Mouse (Mus musculus) 3134 (cell line): ENCODE measurements around the gene Ppp1r13l.
A peak's percentile ranks its signal among the peaks of the same experiment; 100 is the strongest.

Experiments used
- DNase-seq: peaks from one replicate; pipeline ENCODE4 v3.0.0-alpha.2; 2011; ENCODE audit warnings: low spot score; ENCODE audit not compliant: insufficient read length; ENCODE audit errors: extremely low read depth

Gene Ppp1r13l

DNA sequence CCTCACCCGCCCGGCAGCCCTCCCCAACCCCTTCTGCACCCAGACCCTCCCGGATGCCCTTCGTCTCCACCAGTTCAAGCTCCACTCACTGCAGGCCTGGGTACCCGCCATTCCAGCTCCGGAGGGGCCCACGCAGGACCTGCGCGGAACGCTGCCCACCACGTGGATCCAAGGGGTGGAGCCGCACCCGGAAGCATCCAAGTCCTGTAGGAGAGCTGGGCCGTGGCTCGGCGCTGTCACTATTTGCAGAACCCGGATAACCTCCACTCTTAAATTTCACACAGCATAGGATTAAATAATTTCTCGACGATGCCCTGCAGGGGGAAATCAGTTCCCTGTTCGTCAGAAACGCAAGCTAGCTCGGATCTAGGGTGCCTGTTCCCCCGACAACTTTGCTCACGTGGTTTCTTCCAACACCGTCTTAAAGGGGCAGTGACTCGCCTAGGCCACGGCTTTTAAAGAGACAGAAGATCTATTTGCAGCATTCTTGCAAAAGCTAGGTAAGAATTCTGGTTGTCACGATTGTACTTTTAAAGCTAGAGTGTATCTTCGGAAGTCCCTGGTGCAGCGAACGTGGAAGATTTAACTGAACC is at the start of gene Ppp1r13l, which contains the start of gene Cd3eap:
Gene Ppp1r13l, plus strand, starts transcription at position 451 of the 593 bp plus-strand sequence.
Gene Cd3eap, minus strand, starts transcription at position 185 of the 593 bp plus-strand sequence.
- DNase-seq = peak; percentile 80

DNA sequence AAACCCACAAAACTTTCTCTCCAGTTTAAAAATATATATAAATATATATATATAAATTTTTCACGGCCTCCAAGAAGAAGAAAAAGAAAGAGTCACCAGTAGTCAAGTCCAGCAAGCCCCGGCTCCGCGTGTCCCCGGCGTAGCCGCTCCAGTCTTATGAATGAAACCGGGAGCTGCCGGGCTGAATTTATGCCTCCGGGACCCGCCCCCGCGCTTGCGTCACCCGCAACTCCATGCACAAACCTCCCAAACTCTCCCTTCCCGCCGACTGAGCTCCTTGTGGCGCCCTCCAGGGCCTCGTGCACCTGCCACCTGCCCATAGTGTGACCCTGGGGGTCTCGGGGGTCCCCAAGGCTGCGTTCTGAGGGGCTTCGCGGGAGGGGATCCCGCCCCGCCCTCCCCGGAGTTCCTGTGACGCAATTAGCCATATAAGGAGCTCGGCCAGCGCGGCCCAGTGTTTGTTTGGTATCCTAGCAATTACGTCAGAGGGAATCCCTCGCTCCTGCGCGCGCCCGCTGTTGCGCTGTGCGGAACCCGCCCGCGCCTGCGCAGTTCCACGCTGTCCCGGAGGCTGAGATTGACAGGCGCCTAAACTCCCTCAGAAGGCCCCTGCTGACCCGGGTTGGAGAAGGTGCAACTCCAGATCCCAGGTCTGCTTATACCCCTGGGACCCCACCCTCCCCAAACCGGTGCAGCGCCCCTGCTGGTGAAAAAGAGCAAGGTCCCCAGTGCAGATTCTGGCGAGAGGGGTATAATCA is 49.5 kb upstream of the Ppp1r13l start, which contains the start of gene Fosb:
Gene Fosb, minus strand, starts transcription at position 168 of the 758 bp plus-strand sequence.
- DNase-seq = peak; percentile 93

DNA sequence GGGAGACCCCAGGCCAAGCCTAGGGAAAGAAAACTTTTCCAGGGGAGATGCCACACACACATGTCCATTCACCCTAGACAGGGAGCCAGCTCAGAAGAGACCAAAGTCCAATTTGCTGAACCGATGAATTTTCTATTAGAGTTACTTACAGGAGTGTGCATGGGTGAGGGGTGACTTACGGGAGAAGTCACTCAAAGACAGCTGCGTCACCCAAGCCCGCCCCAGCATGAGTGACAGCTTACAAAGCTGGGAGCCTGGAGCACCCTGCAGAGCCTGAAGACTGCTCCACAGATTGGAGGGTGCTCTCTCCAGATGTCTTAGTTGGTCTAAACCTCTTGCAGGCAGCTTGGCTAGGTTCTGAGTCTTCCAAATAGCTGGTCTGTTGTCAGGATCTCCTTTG is 47.6 kb upstream of the Ppp1r13l start:
- no peak for DNase-seq

DNA sequence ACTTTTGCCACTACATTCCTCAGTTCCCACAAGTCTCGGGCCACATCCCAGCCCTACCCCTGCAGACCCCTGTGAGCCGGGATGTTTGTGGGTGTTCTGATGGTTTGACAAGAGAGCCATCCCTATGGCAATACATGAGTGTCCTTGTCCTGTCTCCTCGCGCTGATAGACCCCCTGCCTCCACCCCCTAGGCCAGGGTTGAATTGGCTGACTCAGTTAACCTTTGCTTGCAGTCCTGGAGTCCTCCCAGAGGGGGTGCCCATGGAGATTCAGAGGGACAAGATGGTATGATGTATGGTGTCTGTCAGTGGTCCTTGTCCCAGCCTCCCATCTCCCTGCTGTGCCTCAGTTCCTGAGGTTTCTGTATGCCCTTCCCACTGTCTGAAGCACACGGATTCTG is 45.5 kb upstream of the Ppp1r13l start:
- no peak for DNase-seq

DNA sequence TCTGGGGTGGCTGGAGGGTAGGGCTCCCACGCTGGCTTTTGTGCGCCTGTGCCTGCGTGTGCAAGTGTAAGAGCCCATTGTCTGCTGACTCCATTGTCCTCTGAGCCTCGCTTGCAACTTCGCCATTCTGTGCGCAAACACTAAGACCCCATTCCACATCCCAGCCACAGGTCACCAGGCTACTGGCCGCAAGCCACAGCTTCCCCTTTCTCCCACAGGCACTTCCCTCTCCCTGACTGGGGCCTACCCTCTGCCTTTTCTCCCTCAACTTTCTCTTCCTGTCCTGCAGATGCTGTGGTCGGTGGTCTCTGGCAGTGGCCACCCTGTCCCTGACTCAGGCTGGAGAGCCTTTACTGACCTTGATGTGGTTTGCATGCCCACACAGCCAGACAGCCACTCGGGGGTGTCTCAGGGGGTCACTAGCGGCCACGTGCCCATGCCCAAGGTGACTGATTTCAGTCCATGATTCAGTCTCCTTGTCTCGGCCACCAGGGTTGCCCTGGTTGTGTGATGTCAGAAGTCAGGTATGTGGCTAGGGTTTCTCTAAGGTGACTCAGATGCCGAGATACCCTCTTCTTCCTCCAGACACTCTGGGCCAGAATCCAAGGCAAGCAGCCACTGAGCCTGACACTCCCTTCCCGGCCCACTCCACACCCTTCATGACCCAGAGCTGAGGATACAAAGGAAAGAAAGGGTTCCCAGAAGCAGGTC is 42.9 kb upstream of the Ppp1r13l start:
- peak; percentile 81 for DNase-seq

DNA sequence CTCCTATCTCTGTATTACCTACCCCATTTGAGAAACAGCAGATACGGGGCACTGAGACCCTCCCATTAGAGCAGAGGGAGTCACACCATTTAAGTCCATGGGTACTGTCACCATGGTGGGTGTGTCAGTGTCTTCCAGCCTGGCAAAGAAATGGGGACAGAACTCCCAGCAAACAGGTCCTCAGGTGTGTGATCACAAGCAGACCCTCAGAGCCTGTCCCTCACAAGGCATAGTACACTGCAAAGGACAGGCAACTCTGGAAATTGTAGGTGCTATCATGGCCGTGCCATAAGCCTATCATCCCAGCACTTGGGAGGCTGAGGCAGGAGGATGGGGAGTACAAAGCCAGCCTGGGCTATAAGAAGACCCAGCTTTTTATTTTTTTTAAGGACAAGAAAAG is 41.3 kb upstream of the Ppp1r13l start:
- no peak for DNase-seq

DNA sequence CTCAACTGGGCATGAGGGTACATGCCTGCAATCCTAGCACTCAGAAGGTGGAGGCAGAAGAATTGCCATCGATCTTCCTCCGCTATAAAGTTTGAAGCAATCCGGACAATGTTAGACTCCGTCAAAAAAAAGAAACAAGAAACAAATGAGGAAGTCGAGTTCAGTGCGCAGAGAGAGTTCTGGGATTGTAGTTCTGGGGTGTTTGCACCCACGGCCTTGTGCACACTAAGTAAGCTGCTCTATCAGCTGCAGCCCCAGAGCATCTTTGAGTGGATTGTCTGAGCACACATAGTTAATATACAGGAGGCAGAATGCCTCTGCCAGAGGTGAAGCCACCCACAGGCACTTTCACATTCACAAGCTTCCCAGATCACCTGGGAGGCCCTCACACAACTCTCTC is 40.9 kb upstream of the Ppp1r13l start:
- DNase-seq = no peak

DNA sequence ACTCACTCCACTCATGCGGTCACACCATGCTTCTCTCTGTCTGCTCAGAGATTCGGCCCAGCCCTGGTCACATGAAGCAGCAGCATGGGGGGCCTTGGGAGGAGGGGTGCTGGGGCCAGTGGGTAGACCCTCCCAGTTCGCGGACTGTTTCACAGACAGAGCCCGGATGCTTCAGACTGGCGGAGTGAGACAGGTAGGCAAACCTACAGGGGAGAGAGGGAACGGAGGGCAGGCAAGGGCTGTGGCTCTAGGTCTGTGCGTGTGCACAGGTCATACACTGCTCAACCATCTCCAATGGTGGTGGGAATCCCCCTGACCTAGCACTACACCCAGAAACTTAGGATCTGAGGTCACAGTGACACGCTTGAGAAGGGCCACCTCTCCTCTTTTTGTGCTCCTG is 40.1 kb upstream of the Ppp1r13l start:
- no peak for DNase-seq

DNA sequence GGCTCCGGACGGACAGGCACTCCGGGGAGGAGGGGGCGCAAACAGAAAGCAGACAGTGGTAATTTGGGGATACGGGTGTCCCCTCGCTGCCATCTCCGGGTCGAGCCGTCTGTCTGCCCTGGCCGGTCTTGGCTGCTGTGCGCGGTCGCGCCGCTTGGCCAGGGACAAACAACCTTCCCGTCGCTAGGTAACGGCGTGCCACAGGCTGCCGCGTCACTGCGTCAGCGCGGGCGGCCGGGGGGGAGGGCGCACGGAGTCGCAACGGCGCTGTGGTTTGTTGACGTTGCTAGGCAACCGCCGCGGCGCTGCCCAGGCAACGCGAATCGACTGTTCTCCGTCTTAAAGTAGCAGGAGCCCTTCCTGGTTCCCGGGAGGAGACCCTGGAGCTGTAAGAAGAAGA is 39.6 kb upstream of the Ppp1r13l start:
- peak; percentile 97 for DNase-seq

DNA sequence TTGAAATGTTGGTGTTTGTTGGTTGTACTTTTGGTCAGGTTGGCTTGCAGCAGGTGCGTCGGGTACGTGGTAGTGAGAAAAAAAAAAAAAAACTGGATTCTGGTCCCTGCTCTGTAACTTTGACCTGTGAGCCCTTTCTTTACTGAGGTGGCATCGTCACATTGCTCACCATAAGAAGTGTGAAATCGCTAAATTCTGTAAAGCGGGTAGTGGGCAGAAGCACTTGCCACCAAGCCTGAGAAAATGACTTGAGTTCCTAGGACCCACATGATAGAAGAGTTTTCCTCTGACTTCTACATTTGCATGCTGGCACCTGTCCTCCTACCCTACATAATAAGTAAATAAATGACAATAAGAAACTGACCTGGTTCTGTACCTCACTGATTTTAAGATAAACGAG is 38.9 kb upstream of the Ppp1r13l start:
- DNase-seq = no peak

DNA sequence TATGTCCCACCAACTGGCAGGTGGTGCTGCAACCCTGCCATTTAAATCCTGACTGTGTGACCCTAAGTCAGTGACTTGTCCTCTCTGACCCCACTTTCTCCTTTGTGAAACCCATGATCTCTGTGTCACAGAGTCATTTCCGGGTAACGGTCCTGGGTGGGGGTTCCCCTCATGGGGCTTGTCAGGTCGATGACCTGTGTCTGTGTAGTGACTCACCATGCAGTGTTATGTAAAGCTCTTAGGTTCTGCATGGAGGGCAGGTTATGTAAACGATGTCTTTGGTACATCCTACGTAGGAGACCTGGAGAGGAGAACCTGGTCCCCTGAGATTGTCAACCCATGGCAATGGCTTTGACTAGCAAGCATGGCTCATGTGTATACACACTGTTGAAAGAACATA is 38.1 kb upstream of the Ppp1r13l start:
- no peak for DNase-seq

DNA sequence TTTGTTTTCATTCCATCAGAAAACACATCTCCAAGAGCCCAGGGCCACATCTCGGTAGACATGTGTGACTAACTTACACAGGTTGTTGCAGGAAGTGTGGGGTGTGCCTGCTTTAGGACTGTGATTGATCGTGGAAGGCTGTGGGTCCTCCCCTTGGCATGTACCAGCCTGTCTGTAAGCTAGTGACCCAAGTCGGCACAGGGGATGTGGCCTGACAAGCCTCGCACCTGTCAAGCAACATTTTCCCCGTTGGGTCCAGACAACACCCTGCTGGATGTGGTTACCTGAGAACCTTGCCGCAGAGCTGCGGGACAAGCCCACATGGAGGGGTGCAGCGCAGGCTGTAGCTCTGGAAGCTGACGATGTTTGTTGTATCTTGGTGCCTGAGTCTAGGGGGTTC is 37.1 kb upstream of the Ppp1r13l start:
- DNase-seq = no peak

DNA sequence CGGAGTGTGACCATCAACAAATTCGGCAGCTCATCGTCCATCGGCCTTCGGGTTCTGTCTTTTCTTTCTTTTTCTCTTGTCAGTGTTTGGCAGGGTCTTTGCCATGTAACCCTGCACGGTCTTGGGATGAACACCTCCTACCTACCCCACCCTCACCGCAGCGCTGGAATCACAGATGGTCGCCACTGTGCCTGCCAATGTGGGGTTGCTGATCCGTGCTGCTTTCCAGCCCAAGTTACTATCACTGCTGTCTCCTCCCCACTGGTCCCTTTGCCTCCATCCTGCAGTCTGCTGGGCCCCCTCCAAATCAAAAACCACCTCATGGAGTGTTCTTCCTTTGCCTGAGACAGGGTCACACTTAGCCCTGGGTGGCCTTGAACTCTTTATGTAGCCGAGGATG is 35.3 kb upstream of the Ppp1r13l start:
- DNase-seq = no peak

DNA sequence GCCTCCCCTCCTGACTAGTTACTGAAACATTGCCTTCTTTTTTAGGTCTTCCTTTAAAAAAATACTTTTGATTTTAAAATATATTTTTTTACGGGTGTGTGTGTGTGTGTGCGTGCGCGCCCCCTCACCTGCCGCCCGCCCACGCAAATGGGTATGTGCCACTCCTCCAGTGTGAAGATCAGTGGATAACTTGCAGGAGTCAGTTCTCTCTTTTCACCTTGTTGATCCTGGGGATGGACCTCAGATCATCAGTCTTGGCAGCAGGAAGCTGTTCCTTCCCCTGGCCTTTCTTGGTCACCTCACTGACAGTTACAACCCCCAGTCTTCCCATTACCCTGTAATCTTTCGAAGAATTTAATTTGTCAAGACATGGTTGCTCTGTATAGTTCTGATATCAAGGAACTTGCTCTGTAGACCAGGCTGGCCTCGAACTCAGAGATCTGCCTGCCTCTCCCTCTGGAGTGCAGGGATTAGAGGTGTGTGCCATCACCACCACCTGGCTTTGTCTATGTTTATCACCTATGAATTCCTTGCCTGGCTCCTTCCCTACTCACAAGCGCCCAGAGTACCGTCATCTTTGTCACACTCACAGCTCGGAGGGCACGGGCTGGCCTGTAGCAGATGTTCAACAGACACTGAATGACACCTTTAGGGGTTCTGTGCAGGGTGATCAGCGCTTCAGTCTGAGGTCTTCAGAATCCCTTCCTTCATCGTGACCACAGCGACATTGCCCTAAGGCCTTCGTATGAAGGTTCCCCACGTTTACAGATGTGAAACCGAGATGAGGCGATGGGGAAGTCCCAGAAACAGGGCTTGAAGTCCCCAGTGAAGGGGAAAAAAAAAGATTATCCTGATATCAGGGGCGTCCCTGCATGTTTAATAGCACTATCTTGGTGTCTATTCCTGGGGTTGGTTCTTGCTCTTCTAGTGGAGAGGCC is 34.0 kb upstream of the Ppp1r13l start:
- DNase-seq = no peak

DNA sequence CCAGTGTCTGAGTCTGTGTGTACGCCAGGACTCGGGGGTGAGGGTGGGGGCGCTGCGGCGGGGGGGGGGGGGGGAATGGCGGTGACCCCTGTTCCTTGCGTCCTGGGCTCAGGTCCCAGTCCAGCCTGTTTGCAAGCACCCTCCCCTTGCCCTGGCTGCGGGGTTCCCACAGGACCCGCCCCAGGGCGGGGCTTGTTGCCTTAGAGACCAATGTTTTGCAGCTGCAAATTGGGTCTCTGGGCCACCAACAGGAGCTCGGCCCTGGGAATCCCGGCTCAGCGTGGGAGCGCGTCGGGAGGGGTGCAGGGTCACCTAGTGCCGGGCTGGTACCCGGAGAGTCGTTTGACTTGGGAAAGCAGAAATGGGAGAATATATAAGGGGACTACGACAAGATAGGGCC is 33.2 kb upstream of the Ppp1r13l start:
- DNase-seq = peak; percentile 66

DNA sequence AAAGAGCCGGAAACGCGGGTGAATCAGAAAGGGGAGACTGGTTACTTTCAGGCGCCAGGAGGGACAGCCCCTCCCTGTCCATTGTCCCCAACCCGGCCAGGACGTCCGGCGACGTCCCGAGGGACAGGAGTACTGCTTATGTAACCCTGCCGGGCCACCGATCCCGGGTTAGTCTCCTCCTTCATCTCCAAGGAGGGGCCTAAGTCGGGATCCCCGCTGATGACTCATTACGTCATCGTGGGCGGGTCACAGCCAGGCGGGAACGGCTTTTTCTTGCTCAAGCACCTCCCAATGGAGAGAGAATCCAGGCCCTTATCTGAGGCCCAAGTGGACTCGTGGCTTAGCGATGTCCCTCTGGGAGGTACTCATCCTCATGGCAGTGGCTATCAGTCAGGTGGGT is 32.4 kb upstream of the Ppp1r13l start:
- peak; percentile 88 for DNase-seq

DNA sequence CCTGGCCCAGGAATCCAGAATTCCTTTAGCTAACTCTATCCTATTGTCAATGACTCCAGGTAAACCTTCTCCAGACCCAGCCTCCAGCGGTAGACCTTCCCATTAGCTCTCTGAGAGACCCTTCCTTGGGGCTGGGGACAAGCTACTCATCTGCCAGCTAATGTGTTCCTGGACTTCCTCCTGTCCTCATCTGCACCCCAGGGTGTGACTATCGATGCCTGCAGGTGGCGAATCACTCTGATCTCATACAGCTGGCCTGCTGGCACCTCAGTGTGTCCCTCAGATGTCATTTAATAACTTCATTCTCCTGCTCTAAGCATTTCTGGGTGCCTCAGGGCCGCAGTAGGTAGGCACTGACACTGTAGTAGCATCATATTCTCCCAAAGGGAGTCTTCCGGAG is 31.8 kb upstream of the Ppp1r13l start:
- DNase-seq = no peak

DNA sequence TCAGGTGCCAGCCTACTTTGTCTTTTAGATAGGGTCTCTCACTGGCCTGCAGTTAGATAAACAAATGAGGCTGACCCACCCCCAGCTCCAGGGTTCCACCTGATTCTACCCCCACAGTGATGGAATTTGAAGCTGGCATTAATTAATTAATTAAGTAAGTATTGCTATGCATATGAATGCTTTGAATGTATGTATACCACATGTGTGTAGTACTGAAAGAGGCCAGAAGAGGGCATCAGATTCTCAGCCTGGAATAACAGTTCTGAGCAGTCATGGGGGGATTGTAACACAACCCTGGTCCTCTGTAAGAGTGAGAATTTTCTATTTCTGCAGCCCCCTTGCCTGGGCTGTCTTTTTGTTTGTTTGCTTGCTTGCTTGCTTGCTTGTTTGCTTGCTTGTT is 31.1 kb upstream of the Ppp1r13l start:
- no peak for DNase-seq

DNA sequence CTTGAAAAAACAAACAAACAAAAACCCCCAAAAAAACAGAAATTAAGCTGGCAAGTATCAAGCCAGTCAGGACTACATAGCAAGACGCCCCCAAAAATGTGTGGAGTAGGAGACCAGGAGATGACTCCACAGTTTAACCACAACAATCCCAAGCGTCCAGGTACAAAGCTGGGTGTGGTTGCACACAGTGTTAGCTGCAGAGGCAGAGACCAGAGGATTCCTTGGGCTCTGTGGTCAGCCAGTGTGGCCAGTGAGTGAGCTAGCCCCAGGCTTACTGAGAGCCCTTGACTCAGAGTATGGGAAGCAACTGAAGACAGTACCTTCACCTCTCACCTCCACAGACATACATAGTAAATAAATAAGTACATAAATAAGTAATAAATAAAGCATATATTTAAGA is 27.6 kb upstream of the Ppp1r13l start:
- DNase-seq = peak; percentile 42

DNA sequence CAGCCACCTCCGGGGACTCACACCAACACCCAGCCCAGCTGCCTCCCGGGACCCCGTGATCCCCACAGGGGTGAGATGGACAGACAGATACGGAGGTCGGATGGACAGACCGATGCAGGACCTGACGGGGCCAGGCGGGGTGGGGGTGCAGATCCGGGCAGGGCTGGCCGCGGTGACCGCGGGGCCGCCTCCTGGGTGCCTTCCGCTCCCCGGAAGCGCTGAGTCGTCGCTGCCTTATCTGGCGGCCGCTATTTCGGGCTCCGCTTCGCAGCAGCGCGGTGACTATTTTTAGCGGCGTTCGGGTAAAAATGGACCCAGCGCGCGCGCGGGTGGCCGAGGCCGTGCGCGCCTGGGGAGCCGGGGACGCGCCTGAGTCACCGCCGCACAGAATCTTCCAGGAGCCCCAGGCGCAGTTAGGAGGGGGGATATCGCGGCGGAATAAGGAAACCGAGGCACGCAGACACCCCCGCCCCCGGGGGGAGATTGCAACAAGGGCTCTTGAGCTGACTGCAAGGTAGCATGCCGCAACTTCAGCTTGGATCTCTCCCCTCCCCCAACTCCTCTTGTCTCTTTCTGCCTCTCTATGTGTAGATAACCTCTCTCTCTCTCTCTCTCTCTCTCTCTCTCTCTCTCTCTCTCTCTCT is 26.7 kb upstream of the Ppp1r13l start:
- peak; percentile 83 for DNase-seq
